Mouse (Mus musculus) bone marrow, adult 2 months (tissue): ENCODE results near the gene Bcl7c.

Experiments used
- CTCF ChIP-seq: fragments of 200-500 bp; IDR thresholded peaks from 2 replicates; pipeline ENCODE4 v1.5.1; 2011; ENCODE audit warnings: low read length, control low read depth; ENCODE audit not compliant: control insufficient read depth, insufficient read depth
- POLR2A ChIP-seq: fragments of 200-500 bp; IDR thresholded peaks from 2 replicates; pipeline ENCODE4 v1.6.1; 2011; ENCODE audit warnings: low read depth, mild to moderate bottlenecking, control low read depth, low read length, borderline replicate concordance; ENCODE audit not compliant: control insufficient read depth

GRCm38 (mm10) chr7:127686740-127687449 is 21.8 kb downstream of the Bcl7c start:
- TF ChIP-seq POLR2A: no peak
- TF ChIP-seq CTCF: no peak
